Mouse (Mus musculus): ENCODE data around the gene Tmem234. TPM values are rescaled to one million over a fixed set of nuclear protein-coding genes. Genes with fewer than 3 reads are reported as not detected.

The Tmem234 gene
- polyA plus RNA-seq, 1 experiment = 143 TPM

DNA sequence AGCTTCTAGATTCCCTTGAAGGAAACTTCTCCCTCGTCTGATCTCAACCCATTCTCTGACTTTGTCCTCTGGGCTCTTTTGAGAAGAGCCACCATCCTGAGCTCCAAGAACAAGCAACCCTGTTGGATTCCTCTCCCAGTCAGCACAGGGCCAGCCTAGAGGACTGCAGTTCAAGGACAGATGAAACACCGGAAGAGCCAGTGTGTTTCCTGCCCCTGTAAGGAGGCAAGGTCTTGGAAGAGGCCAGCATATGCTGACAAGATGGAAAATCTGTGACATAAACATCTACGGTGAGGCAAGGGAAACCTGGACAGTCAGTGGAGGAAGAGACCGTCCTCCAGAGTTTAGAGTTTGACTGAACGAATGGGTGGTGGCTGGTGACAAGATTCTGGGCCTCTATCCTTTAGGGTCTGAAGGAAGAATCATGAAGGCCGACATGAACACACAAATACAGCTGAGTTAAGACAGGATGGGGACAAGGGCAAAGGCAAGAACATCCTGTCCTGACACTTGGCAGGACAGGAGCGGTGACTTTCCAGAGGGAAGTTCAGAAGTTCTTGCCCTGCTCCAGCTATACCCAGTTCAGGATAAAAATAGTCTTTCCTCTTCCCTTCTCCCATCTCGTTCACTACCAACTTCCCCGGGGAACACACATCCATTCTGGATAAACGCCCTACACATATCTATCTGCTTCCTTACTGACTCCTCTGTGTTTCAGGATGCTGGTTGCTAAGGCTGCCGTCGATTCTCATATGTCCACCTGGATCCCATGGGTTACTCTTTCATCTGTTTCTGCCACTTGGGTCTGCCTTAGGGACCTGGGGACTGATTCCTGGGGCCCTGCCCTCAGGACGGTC lies 28.0 kb upstream of the Tmem234 start:
- H3K4me3 ChIP-seq (replicated peaks; ENCODE audit: insufficient read depth, low read depth, low read length) = no peak overlapping the region
- no peak for DNase-seq
- WGBS = 82% methylated on average over 13 of the region's 13 CpGs
- H3K4me1 ChIP-seq (ENCODE audit: control insufficient read depth, insufficient read depth, low read length) = no peaks in the 10 kb centered on the region; the same call in 1 of the 2 replicates
- TF ChIP-seq POLR2A (IDR thresholded peaks at IDR 0.05; ENCODE audit: borderline replicate concordance, insufficient read depth, low read length) (no peak), CTCF (IDR thresholded peaks at IDR 0.05; ENCODE audit: borderline replicate concordance, insufficient read depth, low read depth, low read length) (no peak)
- no peak overlapping the region for H3K27ac ChIP-seq (ENCODE audit: insufficient read depth, low read length)
- H3K27me3 ChIP-seq (ENCODE audit: control insufficient read depth, insufficient read depth, low read length) = no peaks in the 10 kb centered on the region

DNA sequence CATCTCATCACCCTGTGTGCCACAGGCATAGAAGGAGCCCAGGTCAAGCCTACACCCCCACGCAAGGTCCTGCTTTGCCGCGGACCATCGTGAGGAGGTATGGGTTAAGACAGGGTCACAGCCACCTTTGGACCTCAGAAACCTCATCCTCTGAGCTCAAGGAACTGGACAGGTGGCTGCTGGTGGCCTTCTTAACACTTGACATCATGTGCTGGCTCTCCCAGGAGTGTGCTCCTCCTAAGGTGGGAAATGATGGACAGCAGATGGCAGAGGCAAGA lies 27.4 kb upstream of the Tmem234 start:
- H3K27ac ChIP-seq (ENCODE audit: insufficient read depth, low read length) = no peak overlapping the region
- DNase-seq = no peak
- no peak overlapping the region for H3K4me3 ChIP-seq (replicated peaks; ENCODE audit: insufficient read depth, low read depth, low read length)
- WGBS = over 99% methylated on average over 4 of the region's 4 CpGs
- H3K4me1 ChIP-seq (ENCODE audit: control insufficient read depth, insufficient read depth, low read length) = no peaks in the 10 kb centered on the region; the same call in 1 of the 2 replicates
- H3K27me3 ChIP-seq (ENCODE audit: control insufficient read depth, insufficient read depth, low read length) = no peaks in the 10 kb centered on the region
- TF ChIP-seq CTCF (IDR thresholded peaks at IDR 0.05; ENCODE audit: borderline replicate concordance, insufficient read depth, low read depth, low read length) = no peak
- no peak for TF ChIP-seq POLR2A (IDR thresholded peaks at IDR 0.05; ENCODE audit: borderline replicate concordance, insufficient read depth, low read length)

DNA sequence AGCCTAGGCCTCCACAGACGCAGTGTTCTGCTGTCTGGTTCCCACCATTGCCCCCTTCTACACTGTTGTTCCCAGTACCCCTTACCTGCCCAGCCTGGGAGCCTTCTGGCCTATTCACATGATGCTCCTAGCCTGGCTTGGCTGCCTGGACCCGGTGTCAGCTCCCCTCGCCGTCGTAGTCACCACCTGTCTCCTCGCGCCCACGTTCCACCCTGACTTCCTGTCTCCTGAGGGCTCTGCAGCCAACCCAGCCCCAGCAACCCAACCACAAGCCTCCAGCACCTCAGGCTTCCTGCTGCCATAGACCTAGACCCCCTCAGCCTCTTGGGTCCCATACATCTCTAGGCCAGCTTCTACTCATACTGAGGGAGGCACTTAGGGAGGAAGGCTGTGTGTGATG lies 27.0 kb upstream of the Tmem234 start, which contains the start of gene Lck:
Lck (minus strand) TSS at position 212 of the 400 bp plus-strand sequence.
- H3K27ac ChIP-seq (ENCODE audit: insufficient read depth, low read length) = no peak within 1 kb of the TSS
- H3K4me3 ChIP-seq (replicated peaks; ENCODE audit: insufficient read depth, low read depth, low read length) = no peak within 1 kb of the TSS
- H3K4me1 ChIP-seq (ENCODE audit: control insufficient read depth, insufficient read depth, low read length) = no peaks in the 10 kb centered on the region; the same call in 1 of the 2 replicates
- WGBS = 80% methylated on average over 8 of the region's 8 CpGs
- TF ChIP-seq POLR2A (IDR thresholded peaks at IDR 0.05; ENCODE audit: borderline replicate concordance, insufficient read depth, low read length) (no peak), CTCF (IDR thresholded peaks at IDR 0.05; ENCODE audit: borderline replicate concordance, insufficient read depth, low read depth, low read length) (no peak)
- H3K27me3 ChIP-seq (ENCODE audit: control insufficient read depth, insufficient read depth, low read length) = no peaks in the 10 kb centered on the region
- DNase-seq = no peak

DNA sequence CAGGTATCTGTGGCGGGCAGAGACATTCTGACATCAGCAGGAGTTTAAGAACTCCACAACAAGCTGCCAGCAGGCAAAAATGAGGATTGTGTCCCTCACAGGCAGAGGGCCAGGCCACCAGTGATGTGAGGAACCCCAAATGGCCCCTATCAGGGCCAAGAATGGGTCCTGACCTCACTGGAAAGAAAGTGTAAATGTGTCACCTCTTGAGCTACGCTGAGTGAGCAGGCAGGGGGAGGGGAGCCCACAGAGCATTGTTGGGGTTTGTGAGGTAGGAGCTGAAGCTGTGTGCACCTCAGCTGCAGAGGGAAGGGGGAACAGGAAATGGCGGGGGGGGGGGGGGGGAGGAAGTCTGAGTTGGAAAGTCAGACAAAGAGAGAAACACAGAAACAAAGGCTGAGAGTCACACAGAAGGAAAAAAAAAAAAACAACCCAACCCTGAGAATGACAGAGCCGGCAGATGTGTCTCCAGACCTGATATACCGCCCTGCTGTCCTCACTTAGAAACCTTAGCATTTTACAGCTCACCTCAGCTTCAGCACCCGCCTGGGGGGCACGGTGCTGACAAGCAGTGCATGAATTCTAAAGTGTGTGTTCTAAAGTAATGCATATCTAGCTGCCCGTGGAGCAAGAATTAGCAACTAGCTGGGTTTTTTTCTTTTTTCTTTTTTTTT lies 25.2 kb upstream of the Tmem234 start:
- Histone ChIP-seq H3K4me3 (replicated peaks; ENCODE audit: insufficient read depth, low read depth, low read length) (no peak overlapping the region), H3K4me1 (ENCODE audit: control insufficient read depth, insufficient read depth, low read length) (no peaks in the 10 kb centered on the region; the same call in 1 of the 2 replicates), H3K27ac (ENCODE audit: insufficient read depth, low read length) (no peak overlapping the region), H3K27me3 (ENCODE audit: control insufficient read depth, insufficient read depth, low read length) (no peaks in the 10 kb centered on the region)
- 72% methylated on average over 8 of the region's 8 CpGs for WGBS
- DNase-seq = no peak
- TF ChIP-seq POLR2A (IDR thresholded peaks at IDR 0.05; ENCODE audit: borderline replicate concordance, insufficient read depth, low read length) = no peak
- TF ChIP-seq CTCF (IDR thresholded peaks at IDR 0.05; ENCODE audit: borderline replicate concordance, insufficient read depth, low read depth, low read length) = no peak

DNA sequence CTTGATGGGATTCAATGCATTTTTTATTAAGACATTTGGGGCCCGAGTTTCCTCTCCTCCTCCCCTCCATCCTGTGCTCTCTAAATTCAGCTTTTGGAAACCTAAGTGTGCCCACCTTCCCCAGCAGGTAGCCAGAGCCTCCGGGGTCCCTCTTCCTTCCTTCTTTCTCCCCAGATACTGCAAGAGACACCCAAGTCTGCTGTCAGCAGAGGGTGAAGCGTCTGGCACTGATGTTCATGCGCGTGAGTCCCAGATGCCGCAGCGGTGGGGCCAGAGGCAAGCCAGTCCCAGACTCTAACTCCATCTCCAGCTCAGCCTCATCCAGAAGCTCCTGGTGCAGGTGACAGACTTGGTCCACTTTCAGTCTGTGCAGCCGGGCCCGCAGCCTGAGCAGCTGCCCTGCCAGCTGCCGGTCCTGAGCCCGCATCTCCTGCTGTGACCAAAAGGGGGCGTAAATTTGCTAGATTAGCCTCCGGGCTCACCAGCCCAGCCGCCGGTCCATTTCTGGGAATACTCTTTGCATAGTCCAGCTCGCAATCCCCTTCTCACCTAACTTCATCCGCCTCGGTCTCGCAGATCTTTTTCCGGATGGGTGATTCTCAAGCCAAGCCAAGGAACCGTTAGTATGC lies 23.5 kb upstream of the Tmem234 start:
- H3K4me1 ChIP-seq (ENCODE audit: control insufficient read depth, insufficient read depth, low read length) = no peaks in the 10 kb centered on the region; the same call in 1 of the 2 replicates
- DNase-seq = peak; percentile 46 to 51
- 16% methylated on average over 21 of the region's 21 CpGs for WGBS
- H3K27me3 ChIP-seq (ENCODE audit: control insufficient read depth, insufficient read depth, low read length) = no peaks in the 10 kb centered on the region
- TF ChIP-seq POLR2A (IDR thresholded peaks at IDR 0.05; ENCODE audit: borderline replicate concordance, insufficient read depth, low read length) (no peak), CTCF (IDR thresholded peaks at IDR 0.05; ENCODE audit: borderline replicate concordance, insufficient read depth, low read depth, low read length) (peak; percentile 14; the same call in 1 of the 2 replicates)
- no peak overlapping the region for H3K4me3 ChIP-seq (replicated peaks; ENCODE audit: insufficient read depth, low read depth, low read length)
- no peak overlapping the region for H3K27ac ChIP-seq (ENCODE audit: insufficient read depth, low read length)

DNA sequence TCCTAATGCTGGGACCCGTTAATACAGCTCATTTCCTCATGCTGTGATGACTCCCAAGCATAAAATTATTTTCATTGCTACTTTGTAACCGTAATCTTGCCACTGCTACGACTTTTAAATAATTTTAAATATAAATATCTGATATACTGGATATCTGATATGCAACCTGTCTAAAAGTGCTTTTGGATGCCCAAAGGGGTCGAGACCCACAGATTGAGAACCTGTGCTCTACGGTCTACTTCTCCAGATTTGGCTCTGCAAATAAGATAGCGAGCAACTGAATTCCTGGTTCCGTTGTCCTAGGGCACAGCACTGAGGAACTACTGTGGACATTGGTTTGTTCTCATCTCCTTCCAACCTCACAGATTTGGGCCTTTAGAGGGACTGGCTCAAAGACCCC lies 22.8 kb upstream of the Tmem234 start:
- DNase-seq = no peak
- 71% methylated on average over 7 of the region's 7 CpGs for WGBS
- Histone ChIP-seq H3K27ac (ENCODE audit: insufficient read depth, low read length) (no peak overlapping the region), H3K27me3 (ENCODE audit: control insufficient read depth, insufficient read depth, low read length) (no peaks in the 10 kb centered on the region), H3K4me3 (replicated peaks; ENCODE audit: insufficient read depth, low read depth, low read length) (no peak overlapping the region), H3K4me1 (ENCODE audit: control insufficient read depth, insufficient read depth, low read length) (no peaks in the 10 kb centered on the region; the same call in 1 of the 2 replicates)
- TF ChIP-seq CTCF (IDR thresholded peaks at IDR 0.05; ENCODE audit: borderline replicate concordance, insufficient read depth, low read depth, low read length) (no peak), POLR2A (IDR thresholded peaks at IDR 0.05; ENCODE audit: borderline replicate concordance, insufficient read depth, low read length) (no peak)

DNA sequence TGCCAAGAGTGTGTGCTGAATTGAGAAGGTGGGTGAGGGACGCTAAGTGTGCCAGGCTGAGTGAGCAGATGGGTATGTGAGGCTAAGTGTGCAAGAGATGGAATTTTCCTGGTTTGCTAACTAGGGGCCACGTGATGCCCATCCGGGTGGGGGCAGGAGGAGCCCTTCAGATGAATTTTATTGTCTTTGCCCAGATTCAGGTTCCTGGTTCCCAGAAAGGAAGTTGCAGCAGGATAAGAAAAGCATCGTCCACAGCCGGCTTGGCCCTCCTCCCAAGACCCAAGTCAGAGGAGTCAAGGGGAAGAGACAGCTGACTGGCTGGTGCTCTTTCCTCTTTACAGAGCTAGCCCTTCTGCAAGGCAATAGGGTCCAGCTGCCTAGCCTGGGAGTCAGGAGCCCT lies 22.0 kb upstream of the Tmem234 start, which contains the start of gene Fam167b:
Fam167b (minus strand) TSS at position 84 of the 400 bp plus-strand sequence.
- WGBS = 74% methylated on average over 5 of the region's 5 CpGs
- DNase-seq = no peak
- no peak within 1 kb of the TSS for H3K27ac ChIP-seq (ENCODE audit: insufficient read depth, low read length)
- H3K4me1 ChIP-seq (ENCODE audit: control insufficient read depth, insufficient read depth, low read length) = no peaks in the 10 kb centered on the region; the same call in 1 of the 2 replicates
- H3K27me3 ChIP-seq (ENCODE audit: control insufficient read depth, insufficient read depth, low read length) = no peaks in the 10 kb centered on the region
- no peak for TF ChIP-seq POLR2A (IDR thresholded peaks at IDR 0.05; ENCODE audit: borderline replicate concordance, insufficient read depth, low read length)
- TF ChIP-seq CTCF (IDR thresholded peaks at IDR 0.05; ENCODE audit: borderline replicate concordance, insufficient read depth, low read depth, low read length) = no peak
- H3K4me3 ChIP-seq (replicated peaks; ENCODE audit: insufficient read depth, low read depth, low read length) = no peak within 1 kb of the TSS

Measured in cerebellum, adult 2 months (tissue).